Mouse (Mus musculus) heart, embryonic 16.5 days (tissue): ENCODE data around the gene Etv6. TPM values are rescaled to one million over a fixed set of nuclear protein-coding genes. Genes with fewer than 3 reads are reported as not detected.

Experiments
- ATAC-seq: fragments of 200-750 bp; cut with Nextera tagmentation; replicated peaks from 2 replicates; pipeline ENCODE4 v1.8.0; 2017; ENCODE audit warnings: moderate number of reproducible peaks; ENCODE audit not compliant: insufficient read depth, low FRiP score; ENCODE audit errors: extremely low read depth
- H3K27ac ChIP-seq: fragments of 300-500 bp; sonication (generic); 2 replicates; pipeline ENCODE4 v1.5.1; 2014; ENCODE audit warnings: mild to moderate bottlenecking, low read length, control low read depth, moderate library complexity
- H3K27me3 ChIP-seq: fragments of 300-500 bp; sonication (generic); 2 replicates; pipeline ENCODE4 v1.6.1; 2014; ENCODE audit warnings: low read length, mixed read lengths; ENCODE audit not compliant: control insufficient read depth, insufficient read depth
- H3K36me3 ChIP-seq: fragments of 300-500 bp; sonication (generic); 2 replicates; pipeline ENCODE4 v1.6.1; 2014; ENCODE audit not compliant: control insufficient read depth, insufficient read depth
- H3K4me1 ChIP-seq: fragments of 300-500 bp; sonication (generic); 2 replicates; pipeline ENCODE4 v1.6.1; 2014; ENCODE audit warnings: low read length, mixed read lengths; ENCODE audit not compliant: control insufficient read depth, insufficient read depth
- H3K4me2 ChIP-seq: fragments of 300-500 bp; sonication (generic); 2 replicates; pipeline ENCODE4 v1.6.1; 2014; ENCODE audit warnings: low read depth, mild to moderate bottlenecking, control low read depth, low read length
- H3K4me3 ChIP-seq: fragments of 300-500 bp; sonication (generic); 2 replicates; pipeline ENCODE4 v1.5.1; 2014; ENCODE audit warnings: mild to moderate bottlenecking, control low read depth, low read length
- H3K9ac ChIP-seq: fragments of 300-500 bp; sonication (generic); 2 replicates; pipeline ENCODE4 v1.6.1; 2014; ENCODE audit warnings: low read length, control low read depth
- H3K9me3 ChIP-seq: fragments of 300-500 bp; sonication (generic); replicated peaks from 2 replicates; pipeline ENCODE4 v1.6.1; 2016; ENCODE audit warnings: low read length; ENCODE audit not compliant: control insufficient read depth
- WGBS: fragments of 180-500 bp; shearing (Covaris S2); extraction: QIAGEN DNeasy Blood & Tissue Kit; methylation state at CpG from one replicate; pipeline ENCODE4 v1.1.7; 2014; 5-methylcytosine and 5-hydroxymethylcytosine counted together
- polyA plus RNA-seq: library from polyadenylated mRNA; unstranded; fragments of >200 nt; fragmentation: Nextera tagmentation; extraction: Ambion mirVana; gene quantifications from 2 replicates; pipeline ENCODE4 v1.2.1, GENCODE M21; 2015

Gene Etv6
- polyA plus RNA-seq, 1 experiment from 2014 or later: 12.3 TPM

DNA sequence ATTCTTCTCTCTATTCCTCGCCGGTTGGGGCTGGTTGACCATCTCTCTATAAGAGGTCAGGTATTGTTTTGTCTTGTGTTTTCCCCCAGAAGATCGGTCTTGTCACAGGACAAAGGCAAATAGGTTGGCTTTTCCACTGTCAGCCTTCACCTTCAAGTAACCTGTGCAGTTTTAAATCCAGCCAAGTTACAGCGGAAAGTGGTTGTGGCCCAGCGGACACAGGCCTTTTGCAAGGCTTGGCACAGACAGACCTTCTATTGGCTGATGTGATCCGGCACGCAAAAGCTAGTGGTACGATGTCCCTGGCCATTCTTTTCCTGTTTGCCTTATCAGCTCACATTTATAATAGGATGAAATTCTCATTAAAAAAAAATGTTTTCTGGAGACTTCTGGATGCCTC is 3.9 kb downstream of the Etv6 start:
- no peaks in the 10 kb centered on the region for H3K36me3 ChIP-seq
- no peak for ATAC-seq

GRCm38 (mm10) chr6:134040312-134040711 is 4.8 kb downstream of the Etv6 start:
- no peak overlapping the region for H3K9ac ChIP-seq
- no peak overlapping the region for H3K4me2 ChIP-seq
- no peak overlapping the region for H3K4me3 ChIP-seq
- ATAC-seq: no peak
- no peaks in the 10 kb centered on the region for H3K36me3 ChIP-seq
- 42% methylated on average over 3 of the region's 3 CpGs for WGBS
- H3K27me3 ChIP-seq: no peaks in the 10 kb centered on the region
- H3K27ac ChIP-seq: peak overlapping the region; percentile 1; the same call in 1 of the 2 replicates
- no peaks in the 10 kb centered on the region for H3K9me3 ChIP-seq
- H3K4me1 ChIP-seq: peaks cover 69% of the 10 kb centered on the region

More for the DNA sequence above, 3.9 kb downstream of the Etv6 start:
- Histone ChIP-seq H3K4me1 (peaks cover 64% of the 10 kb centered on the region), H3K4me3 (no peak overlapping the region), H3K27me3 (no peaks in the 10 kb centered on the region), H3K9ac (no peak overlapping the region), H3K4me2 (peak overlapping the region; percentile 63), H3K27ac (peak overlapping the region; percentile 11), H3K9me3 (no peaks in the 10 kb centered on the region)
- 59% methylated on average over 8 of the region's 8 CpGs for WGBS

DNA sequence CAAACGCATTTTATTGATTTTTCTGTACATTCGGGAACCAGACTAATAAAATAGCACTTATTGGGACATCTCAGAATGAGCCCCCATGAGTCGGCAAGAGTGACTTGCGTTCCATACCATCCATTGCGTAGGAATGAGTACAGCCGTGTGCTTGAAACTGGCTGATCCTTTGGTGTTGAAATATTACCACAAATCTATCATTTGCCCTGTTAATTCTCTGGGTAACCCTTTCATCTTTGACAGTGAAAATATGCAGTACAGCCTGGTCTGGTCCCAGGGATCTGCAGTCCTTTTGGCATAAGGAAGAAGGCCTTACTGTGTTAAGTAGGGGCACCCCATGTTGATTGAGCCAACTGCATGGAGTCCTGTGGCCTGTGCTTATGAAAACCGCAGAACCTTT is 5.8 kb downstream of the Etv6 start:
- no peak for ATAC-seq
- Histone ChIP-seq H3K4me3 (no peak overlapping the region), H3K27ac (peak overlapping the region; percentile 21; the same call in 1 of the 2 replicates), H3K4me2 (peak overlapping the region; percentile 30; the same call in 1 of the 2 replicates), H3K9ac (no peak overlapping the region), H3K36me3 (no peaks in the 10 kb centered on the region), H3K4me1 (peaks cover 79% of the 10 kb centered on the region), H3K27me3 (no peaks in the 10 kb centered on the region), H3K9me3 (no peaks in the 10 kb centered on the region)
- 70% methylated on average over 7 of the region's 7 CpGs for WGBS

- Histone ChIP-seq H3K36me3 (no peaks in the 10 kb centered on the region), H3K4me3 (no peak overlapping the region), H3K4me2 (peak overlapping the region; percentile 30; the same call in 1 of the 2 replicates), H3K27me3 (no peaks in the 10 kb centered on the region), H3K9me3 (no peaks in the 10 kb centered on the region), H3K4me1 (peaks cover 84% of the 10 kb centered on the region), H3K9ac (peak overlapping the region; percentile 19; the same call in 1 of the 2 replicates), H3K27ac (peak overlapping the region; percentile 21; the same call in 1 of the 2 replicates)
- no peak for ATAC-seq
- 20% methylated on average over 12 of the region's 12 CpGs for WGBS
Measured at GRCm38 (mm10) chr6:134041916-134042315, 6.4 kb downstream of the Etv6 start.

- H3K4me2 ChIP-seq: no peak overlapping the region
- H3K27ac ChIP-seq: no peak overlapping the region; the same call in 1 of the 2 replicates
- ATAC-seq: no peak
Measured at GRCm38 (mm10) chr6:134043545-134043944, 8.0 kb downstream of the Etv6 start.

DNA sequence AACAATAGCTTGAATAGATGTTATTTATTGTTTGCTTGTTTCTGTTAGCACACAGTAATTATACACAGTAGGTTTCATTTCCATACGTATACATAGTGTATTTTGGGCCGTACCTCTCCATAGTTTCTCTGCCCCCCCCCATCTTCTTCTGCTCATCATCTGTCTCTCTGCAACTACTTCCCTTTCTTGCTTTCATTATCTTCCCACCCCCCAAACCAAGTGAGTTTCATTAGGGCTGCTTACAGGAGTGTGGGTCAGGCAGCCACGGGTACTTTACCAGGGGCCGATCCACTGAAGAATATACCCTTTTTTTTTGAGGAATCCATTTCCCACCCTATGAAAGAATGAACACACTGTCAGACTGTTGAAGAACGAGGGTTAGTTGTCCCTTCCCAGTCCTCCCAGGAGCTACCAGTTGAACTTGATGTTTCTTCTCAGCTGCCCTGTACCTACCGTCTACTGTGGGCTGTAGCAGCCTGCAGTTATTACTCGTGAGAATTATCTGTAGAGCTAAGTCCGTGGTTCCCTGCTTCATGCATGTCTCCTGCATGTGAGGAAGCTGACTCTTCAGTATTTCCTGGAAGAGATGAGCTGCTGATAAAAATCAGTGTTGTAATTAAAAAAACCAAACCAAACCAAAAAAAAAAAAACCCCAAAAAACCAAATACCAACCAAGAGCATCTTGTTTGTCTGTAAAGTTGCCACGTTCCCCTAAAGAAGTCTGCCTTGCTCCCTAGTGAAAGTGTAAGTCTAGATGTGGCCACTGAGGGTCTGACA is 9.8 kb downstream of the Etv6 start:
- Histone ChIP-seq H3K4me1 (peaks cover 69% of the 10 kb centered on the region), H3K27ac (no peak overlapping the region), H3K4me3 (no peak overlapping the region), H3K36me3 (no peaks in the 10 kb centered on the region), H3K4me2 (no peak overlapping the region), H3K9ac (no peak overlapping the region), H3K9me3 (no peaks in the 10 kb centered on the region), H3K27me3 (no peaks in the 10 kb centered on the region)
- 56% methylated on average over 9 of the region's 9 CpGs for WGBS
- no peak for ATAC-seq

More at GRCm38 (mm10) chr6:134043545-134043944, 8.0 kb downstream of the Etv6 start:
- Histone ChIP-seq H3K9ac (no peak overlapping the region), H3K4me3 (no peak overlapping the region), H3K27me3 (no peaks in the 10 kb centered on the region), H3K4me1 (peaks cover 82% of the 10 kb centered on the region), H3K9me3 (no peaks in the 10 kb centered on the region), H3K36me3 (no peaks in the 10 kb centered on the region)
- WGBS: 29% methylated on average over 7 of the region's 7 CpGs

- no peak overlapping the region for H3K9ac ChIP-seq
- H3K27ac ChIP-seq: no peak overlapping the region; the same call in 1 of the 2 replicates
- no peaks in the 10 kb centered on the region for H3K9me3 ChIP-seq
- WGBS: 22% methylated on average over 5 of the region's 5 CpGs
- H3K4me3 ChIP-seq: no peak overlapping the region
- no peaks in the 10 kb centered on the region for H3K36me3 ChIP-seq
- peaks cover 65% of the 10 kb centered on the region for H3K4me1 ChIP-seq
- H3K27me3 ChIP-seq: no peaks in the 10 kb centered on the region
- ATAC-seq: no peak
- no peak overlapping the region for H3K4me2 ChIP-seq
Measured at GRCm38 (mm10) chr6:134046136-134046535, 10.6 kb downstream of the Etv6 start.

DNA sequence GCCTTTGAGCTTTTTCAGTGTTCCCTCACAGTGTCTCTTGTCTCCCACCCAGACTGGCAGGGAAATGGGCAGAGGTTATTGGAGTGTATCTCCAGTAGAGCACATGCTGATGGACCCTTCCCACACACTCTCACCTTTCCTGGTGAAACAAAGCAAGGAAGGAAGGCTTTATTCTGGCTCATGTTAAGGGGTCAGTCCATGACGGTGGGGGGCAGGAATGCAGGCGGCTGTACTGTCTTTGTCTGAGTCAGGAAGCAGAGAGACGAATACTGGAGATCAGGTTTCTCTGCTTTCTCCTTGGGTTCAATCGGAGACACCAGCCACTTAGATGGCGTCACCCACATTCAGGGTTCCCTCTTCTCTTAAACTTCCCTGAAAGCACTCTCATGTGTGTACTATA is 11.7 kb downstream of the Etv6 start:
- 47% methylated on average over 5 of the region's 5 CpGs for WGBS
- no peaks in the 10 kb centered on the region for H3K27me3 ChIP-seq
- ATAC-seq: no peak
- no peaks in the 10 kb centered on the region for H3K9me3 ChIP-seq
- H3K4me1 ChIP-seq: peaks cover 56% of the 10 kb centered on the region
- H3K36me3 ChIP-seq: no peaks in the 10 kb centered on the region
- no peak overlapping the region for H3K9ac ChIP-seq
- no peak overlapping the region for H3K4me3 ChIP-seq
- H3K27ac ChIP-seq: peak overlapping the region; percentile 11; the same call in 1 of the 2 replicates
- H3K4me2 ChIP-seq: no peak overlapping the region

DNA sequence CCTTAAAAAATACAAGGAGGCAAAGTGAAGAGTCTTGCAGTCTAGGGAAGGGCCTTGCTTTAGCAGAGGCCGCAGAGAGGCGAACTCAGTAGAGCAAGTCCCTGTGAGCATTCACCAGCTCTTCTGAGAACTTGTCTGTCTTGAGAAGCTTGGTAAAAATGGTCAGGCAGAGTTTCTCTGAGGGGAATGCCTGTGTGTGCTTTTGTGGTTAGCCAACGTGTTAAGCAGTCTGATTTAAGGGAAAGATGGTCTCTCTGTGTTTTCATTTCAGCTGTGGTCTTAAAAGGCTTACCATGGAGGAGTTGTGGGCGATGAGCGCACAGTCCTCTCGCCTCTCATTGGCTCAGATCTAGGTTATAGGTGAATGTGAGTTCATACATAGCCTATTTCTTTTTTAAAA is 12.5 kb downstream of the Etv6 start:
- Histone ChIP-seq H3K27me3 (no peaks in the 10 kb centered on the region), H3K9ac (no peak overlapping the region), H3K4me1 (peaks cover 56% of the 10 kb centered on the region), H3K4me3 (no peak overlapping the region), H3K36me3 (no peaks in the 10 kb centered on the region), H3K27ac (no peak overlapping the region), H3K9me3 (no peaks in the 10 kb centered on the region), H3K4me2 (no peak overlapping the region)
- WGBS: 81% methylated on average over 6 of the region's 6 CpGs
- no peak; the same call in 1 of the 2 replicates for ATAC-seq
